Mouse (Mus musculus): ENCODE measurements around the gene Lif. TPM values are rescaled to one million over a fixed set of nuclear protein-coding genes. Genes with fewer than 3 reads are reported as not detected.

Gene Lif
- polyA plus RNA-seq, 1 experiment from 2014 or later: 0.06 TPM

- no peak overlapping the region for H3K4me2 ChIP-seq (replicated peaks)
- H3K27ac ChIP-seq: no peak overlapping the region
- WGBS: 69% methylated on average over 8 of the region's 8 CpGs
- peaks cover 5% of the 10 kb centered on the region; the same call in 1 of the 2 replicates for H3K4me1 ChIP-seq
- no peaks in the 10 kb centered on the region for H3K9me3 ChIP-seq
- H3K9ac ChIP-seq: no peak overlapping the region
- no peaks in the 10 kb centered on the region for H3K27me3 ChIP-seq
- no peak overlapping the region for H3K4me3 ChIP-seq
- no peaks in the 10 kb centered on the region for H3K36me3 ChIP-seq
- no peak for ATAC-seq (ENCODE audit: insufficient number of reproducible peaks, insufficient read depth, low FRiP score, low TSS enrichment)
Observed at GRCm38 (mm10) chr11:4292224-4292887, 35.0 kb downstream of the Lif start.

GRCm38 (mm10) chr11:4292888-4293247 lies 35.5 kb downstream of the Lif start:
- H3K4me2 ChIP-seq (replicated peaks): no peak overlapping the region
- no peaks in the 10 kb centered on the region for H3K36me3 ChIP-seq
- peaks cover 5% of the 10 kb centered on the region; the same call in 1 of the 2 replicates for H3K4me1 ChIP-seq
- no peaks in the 10 kb centered on the region for H3K9me3 ChIP-seq
- H3K4me3 ChIP-seq: no peak overlapping the region
- no peak overlapping the region for H3K27ac ChIP-seq
- WGBS: 87% methylated on average over 6 of the region's 6 CpGs
- no peak for ATAC-seq (ENCODE audit: insufficient number of reproducible peaks, insufficient read depth, low FRiP score, low TSS enrichment)
- H3K27me3 ChIP-seq: no peaks in the 10 kb centered on the region
- H3K9ac ChIP-seq: no peak overlapping the region

- Histone ChIP-seq H3K9ac (no peak overlapping the region), H3K27me3 (no peaks in the 10 kb centered on the region), H3K4me2 (replicated peaks) (no peak overlapping the region), H3K27ac (no peak overlapping the region), H3K4me1 (peaks cover 5% of the 10 kb centered on the region; the same call in 1 of the 2 replicates), H3K9me3 (no peaks in the 10 kb centered on the region), H3K36me3 (no peaks in the 10 kb centered on the region), H3K4me3 (no peak overlapping the region)
- no peak for ATAC-seq (ENCODE audit: insufficient number of reproducible peaks, insufficient read depth, low FRiP score, low TSS enrichment)
- 86% methylated on average over 4 of the region's 4 CpGs for WGBS
Observed at GRCm38 (mm10) chr11:4293481-4293880, 36.1 kb downstream of the Lif start.

DNA sequence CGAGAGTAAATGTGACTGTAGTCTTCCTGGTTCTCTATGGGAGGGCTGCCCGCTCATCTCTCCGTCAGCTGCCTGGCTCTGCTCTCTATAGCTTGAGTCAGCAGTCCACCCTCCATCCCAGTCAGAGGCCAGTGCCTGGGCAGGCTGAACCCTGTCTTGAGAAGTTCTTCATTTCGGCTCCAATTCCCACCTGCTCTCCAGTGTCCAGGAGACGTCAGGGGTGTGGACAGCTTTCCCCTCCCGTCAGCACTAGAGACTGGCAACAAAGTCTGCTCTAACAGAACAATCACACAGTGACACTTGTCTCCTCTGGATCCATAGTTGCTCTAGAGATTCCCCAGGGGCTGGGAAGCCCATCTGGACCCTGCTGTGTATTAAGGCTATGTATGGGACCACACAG lies 36.7 kb downstream of the Lif start:
- Histone ChIP-seq H3K36me3 (no peaks in the 10 kb centered on the region), H3K4me2 (replicated peaks) (no peak overlapping the region), H3K27me3 (no peaks in the 10 kb centered on the region), H3K9ac (no peak overlapping the region), H3K4me3 (no peak overlapping the region), H3K27ac (no peak overlapping the region), H3K4me1 (peaks cover 5% of the 10 kb centered on the region), H3K9me3 (no peaks in the 10 kb centered on the region)
- 87% methylated on average over 6 of the region's 6 CpGs for WGBS
- no peak for ATAC-seq (ENCODE audit: insufficient number of reproducible peaks, insufficient read depth, low FRiP score, low TSS enrichment)

GRCm38 (mm10) chr11:4294495-4295351 lies 37.4 kb downstream of the Lif start:
- H3K4me1 ChIP-seq: peaks cover 11% of the 10 kb centered on the region
- H3K27ac ChIP-seq: no peak overlapping the region
- H3K36me3 ChIP-seq: no peaks in the 10 kb centered on the region
- no peak overlapping the region for H3K4me2 ChIP-seq (replicated peaks)
- no peak for ATAC-seq (ENCODE audit: insufficient number of reproducible peaks, insufficient read depth, low FRiP score, low TSS enrichment)
- no peaks in the 10 kb centered on the region for H3K9me3 ChIP-seq
- H3K9ac ChIP-seq: no peak overlapping the region
- 42% methylated on average over 14 of the region's 14 CpGs for WGBS
- H3K4me3 ChIP-seq: no peak overlapping the region
- no peaks in the 10 kb centered on the region for H3K27me3 ChIP-seq

DNA sequence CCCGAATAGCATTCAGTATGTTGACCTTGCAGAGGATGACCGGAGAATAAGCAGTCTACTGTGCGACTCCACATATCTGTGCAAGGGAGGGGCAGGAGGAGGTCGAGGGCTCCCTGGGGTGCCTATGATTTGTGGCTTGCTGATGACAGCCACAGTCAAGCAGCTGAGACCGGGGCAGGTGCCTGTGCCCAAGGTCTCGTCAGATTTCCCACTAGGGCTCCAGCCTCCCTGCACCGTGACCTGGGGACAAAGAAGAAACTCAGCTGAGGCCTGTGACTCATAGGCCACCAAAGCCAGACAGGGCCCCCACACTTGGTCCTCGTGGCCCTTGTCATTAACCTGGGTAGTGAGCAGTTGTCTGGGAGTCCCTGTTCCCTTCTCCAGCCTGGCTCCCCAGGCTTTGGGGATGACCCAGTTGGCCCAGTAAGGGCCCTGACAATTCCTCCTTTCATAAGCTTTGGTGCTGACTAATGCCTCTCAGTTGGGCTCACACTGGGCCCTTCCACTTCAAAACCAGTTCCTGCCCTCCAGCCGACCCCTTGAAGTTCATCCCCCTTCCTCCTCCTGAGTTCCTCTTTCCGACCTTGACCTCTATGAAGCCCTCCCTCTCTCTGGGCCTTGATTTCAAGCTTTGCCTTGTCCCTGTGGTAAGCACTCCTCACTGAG lies 39.4 kb downstream of the Lif start:
- Histone ChIP-seq H3K9ac (no peak overlapping the region), H3K36me3 (no peaks in the 10 kb centered on the region), H3K4me1 (peaks cover 15% of the 10 kb centered on the region), H3K9me3 (no peaks in the 10 kb centered on the region), H3K4me3 (no peak overlapping the region), H3K27me3 (no peaks in the 10 kb centered on the region), H3K27ac (no peak overlapping the region), H3K4me2 (replicated peaks) (no peak overlapping the region)
- 78% methylated on average over 10 of the region's 10 CpGs for WGBS
- ATAC-seq (ENCODE audit: insufficient number of reproducible peaks, insufficient read depth, low FRiP score, low TSS enrichment): no peak

- H3K9me3 ChIP-seq: no peaks in the 10 kb centered on the region
- no peak overlapping the region for H3K27ac ChIP-seq
- 62% methylated on average over 3 of the region's 3 CpGs for WGBS
- no peak overlapping the region for H3K9ac ChIP-seq
- ATAC-seq (ENCODE audit: insufficient number of reproducible peaks, insufficient read depth, low FRiP score, low TSS enrichment): no peak
- H3K4me3 ChIP-seq: no peak overlapping the region
- H3K27me3 ChIP-seq: no peaks in the 10 kb centered on the region
- H3K36me3 ChIP-seq: no peaks in the 10 kb centered on the region
- H3K4me2 ChIP-seq (replicated peaks): no peak overlapping the region
- H3K4me1 ChIP-seq: peaks cover 24% of the 10 kb centered on the region
Observed at GRCm38 (mm10) chr11:4297753-4298152, 40.4 kb downstream of the Lif start.

- WGBS: 44% methylated on average over 7 of the region's 7 CpGs
- no peaks in the 10 kb centered on the region for H3K27me3 ChIP-seq
- no peak overlapping the region for H3K9ac ChIP-seq
- no peaks in the 10 kb centered on the region for H3K9me3 ChIP-seq
- H3K4me2 ChIP-seq (replicated peaks): no peak overlapping the region
- H3K4me1 ChIP-seq: peaks cover 27% of the 10 kb centered on the region
- ATAC-seq (ENCODE audit: insufficient number of reproducible peaks, insufficient read depth, low FRiP score, low TSS enrichment): no peak
- H3K4me3 ChIP-seq: no peak overlapping the region
- H3K36me3 ChIP-seq: no peaks in the 10 kb centered on the region
- H3K27ac ChIP-seq: no peak overlapping the region
Observed at GRCm38 (mm10) chr11:4298615-4299014, 41.3 kb downstream of the Lif start.

- Histone ChIP-seq H3K4me2 (replicated peaks) (no peak overlapping the region), H3K4me1 (peaks cover 27% of the 10 kb centered on the region), H3K27me3 (no peaks in the 10 kb centered on the region), H3K27ac (no peak overlapping the region), H3K36me3 (no peaks in the 10 kb centered on the region), H3K4me3 (no peak overlapping the region), H3K9ac (no peak overlapping the region), H3K9me3 (no peaks in the 10 kb centered on the region)
- ATAC-seq (ENCODE audit: insufficient number of reproducible peaks, insufficient read depth, low FRiP score, low TSS enrichment): no peak
- 34% methylated on average over 12 of the region's 12 CpGs for WGBS
Observed at GRCm38 (mm10) chr11:4299191-4299590, 41.8 kb downstream of the Lif start.

DNA sequence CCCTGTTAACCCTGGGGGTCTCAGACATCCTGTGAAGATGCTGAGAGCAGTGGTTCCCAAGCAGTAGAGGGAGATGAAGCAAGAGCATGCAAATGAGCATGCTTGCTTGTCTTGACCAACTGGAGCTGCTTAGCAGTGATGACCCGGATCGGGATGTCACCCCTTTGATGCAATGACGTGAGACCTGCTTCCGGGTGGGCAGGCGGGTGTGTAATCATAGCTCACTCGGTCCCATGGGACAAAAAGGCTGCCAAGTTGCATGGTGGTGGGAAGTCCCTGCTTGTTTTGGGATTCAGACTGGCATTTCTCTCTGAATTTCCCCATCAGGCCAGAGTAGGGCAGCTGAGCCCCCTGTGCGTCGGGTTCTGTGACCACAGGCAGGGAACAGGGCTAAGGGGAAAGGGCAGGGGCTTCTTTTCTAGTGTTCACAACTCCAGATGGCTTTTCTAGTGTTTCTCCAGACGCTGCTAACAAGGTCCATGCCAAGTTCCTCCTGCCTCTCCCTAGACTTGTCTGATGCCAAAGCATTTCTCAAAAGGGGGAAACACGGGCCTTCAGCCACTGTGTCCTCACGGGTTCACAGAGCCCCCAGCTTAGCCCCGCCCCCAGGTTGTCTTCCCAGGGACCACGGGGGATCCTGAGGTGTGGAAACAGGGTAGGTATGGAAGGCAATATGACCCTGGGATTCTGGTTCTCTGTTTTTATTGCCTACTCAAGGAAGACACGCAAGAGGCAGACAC lies 42.5 kb downstream of the Lif start:
- no peak for ATAC-seq (ENCODE audit: insufficient number of reproducible peaks, insufficient read depth, low FRiP score, low TSS enrichment)
- H3K27me3 ChIP-seq: no peaks in the 10 kb centered on the region
- 66% methylated on average over 14 of the region's 14 CpGs for WGBS
- H3K9me3 ChIP-seq: no peaks in the 10 kb centered on the region
- H3K36me3 ChIP-seq: no peaks in the 10 kb centered on the region
- no peak overlapping the region for H3K9ac ChIP-seq
- no peak overlapping the region for H3K27ac ChIP-seq
- no peak overlapping the region for H3K4me2 ChIP-seq (replicated peaks)
- H3K4me3 ChIP-seq: no peak overlapping the region
- H3K4me1 ChIP-seq: peaks cover 24% of the 10 kb centered on the region

GRCm38 (mm10) chr11:4300683-4301082 lies 43.3 kb downstream of the Lif start:
- Histone ChIP-seq H3K36me3 (no peaks in the 10 kb centered on the region), H3K27ac (no peak overlapping the region), H3K4me1 (peaks cover 22% of the 10 kb centered on the region), H3K9ac (no peak overlapping the region), H3K9me3 (no peaks in the 10 kb centered on the region), H3K27me3 (no peaks in the 10 kb centered on the region), H3K4me2 (replicated peaks) (no peak overlapping the region), H3K4me3 (no peak overlapping the region)
- 84% methylated on average over 3 of the region's 3 CpGs for WGBS
- no peak for ATAC-seq (ENCODE audit: insufficient number of reproducible peaks, insufficient read depth, low FRiP score, low TSS enrichment)

All from embryonic facial prominence, embryonic 12.5 days (tissue).